Mouse (Mus musculus): Measurements from ENCODE around the gene Tenm2. TPM values are rescaled to one million over a fixed set of nuclear protein-coding genes. Genes with fewer than 3 reads are reported as not detected.

Tenm2 gene
- total and polyA plus RNA-seq, 3 experiments, result not detected

- H3K9ac ChIP-seq (ENCODE audit: control insufficient read depth, low read depth, low read length, poor library complexity, severe bottlenecking), result no peak overlapping the region
- H3K36me3 ChIP-seq (ENCODE audit: control insufficient read depth in 1 of 2, insufficient read depth in 2 of 2, low read length in 2 of 2), result no peaks in the 10 kb centered on the region
- H3K27ac ChIP-seq (ENCODE audit: control insufficient read depth, low read depth, low read length), result no peak overlapping the region
- no peaks in the 10 kb centered on the region for H3K9me3 ChIP-seq (replicated peaks; ENCODE audit: insufficient read depth, low read length)
- no peaks in the 10 kb centered on the region for H3K79me2 ChIP-seq (ENCODE audit: control insufficient read depth, insufficient read depth, low read length, poor library complexity)
- no peaks in the 10 kb centered on the region for H3K4me1 ChIP-seq (ENCODE audit: control insufficient read depth in 1 of 2, insufficient read depth in 2 of 2, low read length in 2 of 2)
- no peak for DNase-seq (ENCODE audit: low read depth, low spot score)
- TF ChIP-seq CHD2 (IDR thresholded peaks at IDR 0.05; ENCODE audit: low read length), result no peak
- TF ChIP-seq TBP (IDR thresholded peaks at IDR 0.05; ENCODE audit: low read depth, low read length), result no peak
- no peak for TF ChIP-seq USF1 (IDR thresholded peaks at IDR 0.05; ENCODE audit: low read depth, low read length)
- no peak for TF ChIP-seq CHD1 (IDR thresholded peaks at IDR 0.05; ENCODE audit: low read depth, low read length)
- no peak for TF ChIP-seq TAL1 (IDR thresholded peaks at IDR 0.05; ENCODE audit: low read length)
- no peak for TF ChIP-seq RCOR1 (IDR thresholded peaks at IDR 0.05; ENCODE audit: low read depth, low read length)
- TF ChIP-seq E2F4 (IDR thresholded peaks at IDR 0.05; ENCODE audit: borderline replicate concordance, low read depth, low read length), result no peak
- no peaks in the 10 kb centered on the region; a peak in 1 of 4 replicates for H3K27me3 ChIP-seq (ENCODE audit: control insufficient read depth in 1 of 2, insufficient read depth in 2 of 2, low read length in 2 of 2)
- H3K4me3 ChIP-seq (ENCODE audit: control insufficient read depth in 1 of 2, insufficient read depth in 1 of 2, low read depth in 2 of 2, low read length in 2 of 2), result no peak overlapping the region
Measured at GRCm38 (mm10) chr11:36172520-36172919, 1063.2 kb downstream of the Tenm2 start.

- Histone ChIP-seq H3K27ac (ENCODE audit: control insufficient read depth, low read depth, low read length) (no peak overlapping the region), H3K4me1 (ENCODE audit: control insufficient read depth in 1 of 2, insufficient read depth in 2 of 2, low read length in 2 of 2) (no peaks in the 10 kb centered on the region), H3K79me2 (ENCODE audit: control insufficient read depth, insufficient read depth, low read length, poor library complexity) (no peaks in the 10 kb centered on the region), H3K4me3 (ENCODE audit: control insufficient read depth in 1 of 2, insufficient read depth in 1 of 2, low read depth in 2 of 2, low read length in 2 of 2) (no peak overlapping the region), H3K36me3 (ENCODE audit: control insufficient read depth in 1 of 2, insufficient read depth in 2 of 2, low read length in 2 of 2) (no peaks in the 10 kb centered on the region), H3K27me3 (ENCODE audit: control insufficient read depth in 1 of 2, insufficient read depth in 2 of 2, low read length in 2 of 2) (no peaks in the 10 kb centered on the region; a peak in 1 of 4 replicates), H3K9me3 (replicated peaks; ENCODE audit: insufficient read depth, low read length) (no peaks in the 10 kb centered on the region), H3K9ac (ENCODE audit: control insufficient read depth, low read depth, low read length, poor library complexity, severe bottlenecking) (no peak overlapping the region)
- TF ChIP-seq ETS1 (IDR thresholded peaks at IDR 0.05; ENCODE audit: low read depth, low read length) (no peak), MEF2A (IDR thresholded peaks at IDR 0.05; ENCODE audit: extremely low read depth, insufficient replicate concordance, low read depth, low read length, poor library complexity, severe bottlenecking) (no peak), POLR2AphosphoS2 (IDR thresholded peaks at IDR 0.05; ENCODE audit: low read length) (no peak), JUND (IDR thresholded peaks at IDR 0.05; ENCODE audit: low read depth, low read length) (no peak), GATA1 (IDR thresholded peaks at IDR 0.05; ENCODE audit: low read depth, low read length) (no peak), USF1 (IDR thresholded peaks at IDR 0.05; ENCODE audit: low read depth, low read length) (no peak), EP300 (IDR thresholded peaks at IDR 0.05; ENCODE audit: low read depth in 1 of 2, low read length in 2 of 2) (no peak), MXI1 (IDR thresholded peaks at IDR 0.05; ENCODE audit: low read depth, low read length) (no peak), MAZ (IDR thresholded peaks at IDR 0.05; ENCODE audit: low read depth, low read length) (no peak), RAD21 (IDR thresholded peaks at IDR 0.05; ENCODE audit: low read depth, low read length) (no peak), UBTF (IDR thresholded peaks at IDR 0.05; ENCODE audit: borderline replicate concordance, insufficient read depth, low read depth, low read length) (no peak), NRF1 (IDR thresholded peaks at IDR 0.05; ENCODE audit: insufficient read depth, low read depth, low read length, poor library complexity, severe bottlenecking) (no peak), POLR2A (IDR thresholded peaks at IDR 0.05; ENCODE audit: control insufficient read depth in 1 of 2, insufficient read depth in 1 of 2, low read depth in 1 of 2, low read length in 2 of 2, poor library complexity in 1 of 2) (no peak), USF2 (IDR thresholded peaks at IDR 0.05; ENCODE audit: borderline replicate concordance in 1 of 2, insufficient read depth in 1 of 2, low read depth in 1 of 2, low read length in 2 of 2) (no peak), MYC (IDR thresholded peaks at IDR 0.05; ENCODE audit: low read depth, low read length) (no peak)
- no peak for DNase-seq (ENCODE audit: low read depth, low spot score)
Measured at GRCm38 (mm10) chr11:36171991-36172390, 1063.8 kb downstream of the Tenm2 start.

Measured in MEL (cell line).